Mouse (Mus musculus) embryonic facial prominence, embryonic 15.5 days (tissue): ENCODE data around the gene L3mbtl3. TPM values are rescaled to one million over a fixed set of nuclear protein-coding genes. Genes with fewer than 3 reads are reported as not detected.

ENCODE experiments used
- ATAC-seq: fragments of 200-750 bp; cut with Nextera tagmentation; 2 replicates; pipeline ENCODE4 v1.8.0; 2017; ENCODE audit warnings: low read depth, moderate TSS enrichment; ENCODE audit not compliant: insufficient number of reproducible peaks, low FRiP score, low TSS enrichment
- H3K27ac ChIP-seq: fragments of 300-500 bp; sonication (generic); replicated peaks from 2 replicates; pipeline ENCODE4 v1.5.1; 2015; ENCODE audit warnings: mild to moderate bottlenecking, inconsistent platforms
- H3K27me3 ChIP-seq: fragments of 300-500 bp; sonication (generic); 2 replicates; pipeline ENCODE4 v1.6.1; 2015; ENCODE audit warnings: inconsistent platforms
- H3K36me3 ChIP-seq: fragments of 300-500 bp; sonication (generic); 2 replicates; pipeline ENCODE4 v1.6.1; 2015; ENCODE audit warnings: mild to moderate bottlenecking, inconsistent platforms
- H3K4me1 ChIP-seq: fragments of 300-500 bp; sonication (generic); 2 replicates; pipeline ENCODE4 v1.6.1; 2015; ENCODE audit warnings: inconsistent platforms
- H3K4me2 ChIP-seq: fragments of 300-500 bp; sonication (generic); replicated peaks from 2 replicates; pipeline ENCODE4 v1.6.1; 2015; ENCODE audit warnings: mild to moderate bottlenecking, inconsistent platforms
- H3K4me3 ChIP-seq: fragments of 300-500 bp; sonication (generic); replicated peaks from 2 replicates; pipeline ENCODE4 v1.5.1; 2015; ENCODE audit warnings: mild to moderate bottlenecking, inconsistent platforms
- H3K9ac ChIP-seq: fragments of 300-500 bp; sonication (generic); 2 replicates; pipeline ENCODE4 v1.6.1; 2015; ENCODE audit warnings: inconsistent platforms
- H3K9me3 ChIP-seq: fragments of 300-500 bp; sonication (generic); replicated peaks from 2 replicates; pipeline ENCODE4 v1.6.1; 2016; ENCODE audit warnings: inconsistent platforms
- WGBS: fragments of 180-500 bp; shearing (Covaris S2); methylation state at CpG from one replicate; pipeline ENCODE4 v1.1.7; 2015; 5-methylcytosine and 5-hydroxymethylcytosine counted together
- microRNA-seq: library from miRNA; unstranded; fragments of <30 nt; microRNA quantifications from one replicate; pipeline ENCODE4, GENCODE M21; 2016; ENCODE audit warnings: borderline number of aligned reads
- polyA plus RNA-seq: library from polyadenylated mRNA; unstranded; fragments of >200 nt; fragmentation: Nextera tagmentation; extraction: Ambion mirVana; gene quantifications from 2 replicates; pipeline ENCODE4 v1.2.1, GENCODE M21; 2015

Gene L3mbtl3
- polyA plus RNA-seq, 1 experiment from 2014 or later, result 17.2 TPM

DNA sequence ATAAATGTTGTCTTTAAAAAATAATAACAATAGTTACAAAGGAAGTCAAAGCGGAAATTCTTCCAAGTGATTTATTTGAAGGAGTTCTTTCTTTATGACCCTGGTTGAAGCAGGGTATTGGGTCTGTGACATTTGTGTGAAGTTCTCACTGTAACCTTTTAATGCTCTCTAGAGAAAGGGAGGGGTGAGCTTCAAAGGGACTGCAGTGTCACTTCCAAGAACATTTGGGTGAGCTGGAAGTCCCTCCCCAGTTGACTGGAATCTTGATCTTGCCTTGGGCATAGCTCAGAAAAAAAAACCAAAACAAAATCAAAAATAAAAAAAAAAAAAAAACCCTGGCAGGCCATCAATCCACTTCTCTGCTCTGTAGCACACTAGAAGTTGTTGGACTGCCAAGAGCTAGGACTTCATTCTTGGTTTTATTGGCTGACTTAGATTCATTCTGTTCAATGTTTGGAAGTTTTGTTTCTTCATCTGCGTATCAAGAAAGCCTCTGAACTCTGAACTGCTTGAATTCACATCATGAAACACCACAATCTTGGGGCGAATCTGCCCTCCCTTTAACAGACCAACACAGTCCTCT lies 143.6 kb downstream of the L3mbtl3 start:
- H3K27ac ChIP-seq, result no peak overlapping the region
- no peaks in the 10 kb centered on the region for H3K4me1 ChIP-seq
- no peaks in the 10 kb centered on the region for H3K27me3 ChIP-seq
- H3K36me3 ChIP-seq, result no peaks in the 10 kb centered on the region
- no peak overlapping the region for H3K9ac ChIP-seq
- ATAC-seq, result no peak
- WGBS, result 85% methylated on average over 3 of the region's 3 CpGs
- H3K9me3 ChIP-seq, result no peaks in the 10 kb centered on the region
- H3K4me2 ChIP-seq, result no peak overlapping the region
- H3K4me3 ChIP-seq, result no peak overlapping the region

- no peak for ATAC-seq
- no peak within 1 kb of the TSS for H3K4me3 ChIP-seq
- no peaks in the 10 kb centered on the region for H3K9me3 ChIP-seq
- 76% methylated on average over 4 of the region's 4 CpGs for WGBS
- no peak within 1 kb of the TSS for H3K9ac ChIP-seq
- no peak within 1 kb of the TSS for H3K4me2 ChIP-seq
- no peak within 1 kb of the TSS for H3K27ac ChIP-seq
- H3K27me3 ChIP-seq, result no peaks in the 10 kb centered on the region
- no peaks in the 10 kb centered on the region for H3K36me3 ChIP-seq
- no peaks in the 10 kb centered on the region for H3K4me1 ChIP-seq
Measured at GRCm38 (mm10) chr10:26229488-26229887, 146.3 kb downstream of the L3mbtl3 start, which contains the start of gene Samd3. Gene Samd3 (plus strand): TSS chr10:26229707.

- H3K9ac ChIP-seq, result no peak overlapping the region
- no peak overlapping the region for H3K27ac ChIP-seq
- H3K27me3 ChIP-seq, result no peaks in the 10 kb centered on the region
- H3K36me3 ChIP-seq, result no peaks in the 10 kb centered on the region
- H3K4me1 ChIP-seq, result no peaks in the 10 kb centered on the region
- H3K9me3 ChIP-seq, result no peaks in the 10 kb centered on the region
- no peak for ATAC-seq
- H3K4me2 ChIP-seq, result no peak overlapping the region
- H3K4me3 ChIP-seq, result no peak overlapping the region
Measured at GRCm38 (mm10) chr10:26228187-26228586, 147.6 kb downstream of the L3mbtl3 start.

- no peak overlapping the region for H3K9ac ChIP-seq
- 49% methylated on average over 2 of the region's 2 CpGs for WGBS
- H3K36me3 ChIP-seq, result no peaks in the 10 kb centered on the region
- no peaks in the 10 kb centered on the region for H3K27me3 ChIP-seq
- no peak overlapping the region for H3K27ac ChIP-seq
- H3K4me2 ChIP-seq, result no peak overlapping the region
- H3K4me1 ChIP-seq, result no peaks in the 10 kb centered on the region
- no peaks in the 10 kb centered on the region for H3K9me3 ChIP-seq
- H3K4me3 ChIP-seq, result no peak overlapping the region
- no peak for ATAC-seq
Measured at GRCm38 (mm10) chr10:26226734-26227133, 149.0 kb downstream of the L3mbtl3 start.

DNA sequence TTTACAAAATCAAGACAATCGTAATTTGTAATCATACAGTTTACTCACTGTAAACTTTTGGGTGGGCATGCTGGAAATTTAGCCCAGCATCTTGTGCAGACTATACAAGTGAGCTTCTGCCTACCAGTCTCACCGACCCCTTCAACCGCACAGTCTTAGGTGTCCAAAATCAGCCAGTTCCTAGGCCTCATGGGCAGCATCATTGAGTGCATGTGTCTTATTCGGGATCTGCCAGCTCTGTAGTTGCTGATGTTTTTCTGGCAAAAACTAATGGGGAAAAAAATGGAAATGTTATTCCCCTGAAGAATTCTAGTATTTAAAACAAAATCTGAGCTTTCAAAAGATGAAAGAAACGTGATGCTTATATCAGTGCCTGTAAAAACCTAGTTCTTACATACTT lies 149.5 kb downstream of the L3mbtl3 start:
- no peak overlapping the region for H3K4me2 ChIP-seq
- no peak for ATAC-seq
- no peak overlapping the region for H3K9ac ChIP-seq
- H3K9me3 ChIP-seq, result no peaks in the 10 kb centered on the region
- H3K27ac ChIP-seq, result no peak overlapping the region
- H3K27me3 ChIP-seq, result no peaks in the 10 kb centered on the region
- WGBS, result 71% methylated on average over 5 of the region's 5 CpGs
- H3K4me1 ChIP-seq, result no peaks in the 10 kb centered on the region
- H3K36me3 ChIP-seq, result no peaks in the 10 kb centered on the region
- H3K4me3 ChIP-seq, result no peak overlapping the region

Small RNAs within 50 kb of the gene (microRNA-seq; reads per million reads assigned to microRNA genes)
- not detected for gene Gm27754

Other genes with a start within 250 kb of the L3mbtl3 start
- 0.14 and 0.28 TPM in 2 replicates for gene Samd3, start 146.3 kb downstream of the L3mbtl3 start, polyA plus RNA-seq